Mouse (Mus musculus) heart, embryonic 14.5 days (tissue): ENCODE results near the gene Rtn4r. TPM values are rescaled to one million over a fixed set of nuclear protein-coding genes. Genes with fewer than 3 reads are reported as not detected.
A peak's percentile ranks its signal among the peaks of the same experiment; 100 is the strongest.

Source experiments
- ATAC-seq: fragments of 200-750 bp; cut with Nextera tagmentation; 2 replicates; pipeline ENCODE4 v1.8.0; 2017; ENCODE audit warnings: low read depth, moderate TSS enrichment; ENCODE audit not compliant: insufficient number of reproducible peaks, insufficient read depth, low FRiP score
- H3K27ac ChIP-seq, 2 experiments: fragments of 200-500 bp in 1 of 2; fragments of 300-500 bp in 1 of 2; sonication (generic) in 1 of 2; replicated peaks in 1 of 2; 2 replicates each; pipeline ENCODE4 v1.5.1; 2012 to 2014; ENCODE audit warnings: low read depth in 2 of 2, low read length in 2 of 2, control low read depth in 1 of 2, mild to moderate bottlenecking in 1 of 2, mixed read lengths in 1 of 2; ENCODE audit not compliant: control insufficient read depth in 1 of 2, insufficient read depth in 1 of 2
- H3K27me3 ChIP-seq: fragments of 300-500 bp; sonication (generic); 2 replicates; pipeline ENCODE4 v1.6.1; 2014; ENCODE audit warnings: mild to moderate bottlenecking, low read length, control low read depth; ENCODE audit not compliant: control insufficient read depth, insufficient read depth
- H3K36me3 ChIP-seq: fragments of 300-500 bp; sonication (generic); 2 replicates; pipeline ENCODE4 v1.6.1; 2014; ENCODE audit warnings: mild to moderate bottlenecking, control low read depth, low read length, mixed read lengths; ENCODE audit not compliant: control insufficient read depth, insufficient read depth
- H3K4me1 ChIP-seq, 2 experiments: fragments of 200-500 bp in 1 of 2; fragments of 300-500 bp in 1 of 2; sonication (generic) in 1 of 2; 2 replicates each; pipeline ENCODE4 v1.6.1; 2012 to 2014; ENCODE audit warnings: low read length in 2 of 2, control low read depth in 1 of 2, mixed read lengths in 1 of 2; ENCODE audit not compliant: control insufficient read depth in 2 of 2, insufficient read depth in 2 of 2
- H3K4me2 ChIP-seq: fragments of 300-500 bp; sonication (generic); 2 replicates; pipeline ENCODE4 v1.6.1; 2014; ENCODE audit warnings: mild to moderate bottlenecking, low read length
- H3K4me3 ChIP-seq, 2 experiments: fragments of 200-500 bp in 1 of 2; fragments of 300-500 bp in 1 of 2; sonication (generic) in 1 of 2; 2 replicates each; pipeline ENCODE4 v1.5.1; 2012 to 2014; ENCODE audit warnings: low read length in 2 of 2, mild to moderate bottlenecking in 2 of 2, control low read depth in 1 of 2, low read depth in 1 of 2, moderate library complexity in 1 of 2; ENCODE audit not compliant: control insufficient read depth in 1 of 2, insufficient read depth in 1 of 2
- H3K9ac ChIP-seq: fragments of 300-500 bp; sonication (generic); 2 replicates; pipeline ENCODE4 v1.6.1; 2014; ENCODE audit warnings: mild to moderate bottlenecking, low read length
- H3K9me3 ChIP-seq: fragments of 300-500 bp; sonication (generic); 2 replicates; pipeline ENCODE4 v1.6.1; 2016; ENCODE audit warnings: low read length, control low read depth; ENCODE audit not compliant: control insufficient read depth
- WGBS: fragments of 180-500 bp; shearing (Covaris S2); extraction: QIAGEN DNeasy Blood & Tissue Kit; methylation state at CpG from one replicate; pipeline ENCODE4 v1.1.7; 2014; 5-methylcytosine and 5-hydroxymethylcytosine counted together
- polyA plus RNA-seq: library from polyadenylated mRNA; unstranded; fragments of >200 nt; fragmentation: Nextera tagmentation; extraction: Ambion mirVana; gene quantifications from 2 replicates; pipeline ENCODE4 v1.2.1, GENCODE M21; 2014

The Rtn4r gene
- polyA plus RNA-seq, 1 experiment from 2014 or later = 1.00 TPM

GRCm38 (mm10) chr16:18124626-18125025, 2.8 kb upstream of the Rtn4r start:
- 44% methylated on average over 5 of the region's 5 CpGs for WGBS

DNA sequence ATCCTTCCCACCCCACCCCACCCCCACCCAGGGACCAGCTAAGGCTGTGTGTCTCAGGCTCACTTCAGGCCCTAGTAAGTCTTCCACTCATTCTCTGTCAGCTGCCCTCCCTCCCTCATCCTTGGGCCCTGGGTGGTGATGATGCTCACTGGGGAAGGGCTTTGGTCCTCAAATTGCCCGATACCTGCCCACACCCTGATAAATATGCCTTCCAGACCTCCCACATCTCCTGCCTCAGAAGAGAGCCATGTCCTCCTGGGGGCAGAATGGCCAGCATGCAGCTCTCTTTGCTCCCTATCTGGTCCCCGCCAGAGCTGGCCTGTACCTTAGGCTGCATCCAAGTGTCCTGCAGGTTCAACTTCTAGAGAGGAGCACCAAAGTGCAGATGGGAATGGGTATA, 2.3 kb upstream of the Rtn4r start:
- WGBS = 83% methylated on average over 2 of the region's 2 CpGs
- ATAC-seq = no peak
- Histone ChIP-seq H3K4me1 (peaks cover 7 to 12% of the 10 kb centered on the region in 2 experiments; a peak in 3 of 4 replicates), H3K27me3 (peaks cover 38% of the 10 kb centered on the region), H3K27ac (no peak overlapping the region), H3K4me3 (no peak overlapping the region), H3K4me2 (no peak overlapping the region), H3K9me3 (no peaks in the 10 kb centered on the region), H3K36me3 (no peaks in the 10 kb centered on the region), H3K9ac (no peak overlapping the region)

More at GRCm38 (mm10) chr16:18124626-18125025, 2.8 kb upstream of the Rtn4r start:
- Histone ChIP-seq H3K27ac (no peak overlapping the region), H3K4me2 (no peak overlapping the region), H3K9ac (no peak overlapping the region), H3K36me3 (no peaks in the 10 kb centered on the region), H3K4me3 (no peak overlapping the region), H3K4me1 (peaks cover 7 to 12% of the 10 kb centered on the region in 2 experiments; a peak in 3 of 4 replicates), H3K27me3 (peaks cover 38% of the 10 kb centered on the region), H3K9me3 (no peaks in the 10 kb centered on the region)
- ATAC-seq = no peak

DNA sequence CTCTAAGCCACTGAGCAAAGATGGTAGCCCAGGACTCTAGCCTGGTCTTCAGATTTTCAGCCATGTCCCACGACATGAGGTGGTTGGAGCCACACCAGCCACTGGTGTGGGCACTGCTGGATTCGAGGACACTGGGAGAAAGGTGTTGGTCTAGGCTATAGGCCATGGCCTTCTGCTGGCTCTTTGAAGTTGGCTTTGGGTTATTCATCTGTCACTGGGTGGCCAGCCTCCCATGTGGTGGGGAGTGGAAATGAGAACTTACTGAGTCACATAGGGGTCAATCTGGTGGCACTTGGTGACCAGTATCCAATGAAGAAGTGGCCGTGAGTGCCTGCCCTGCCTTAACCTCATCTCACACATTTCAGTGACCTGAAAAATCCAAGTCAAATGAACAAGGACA, 1.2 kb upstream of the Rtn4r start:
- ATAC-seq = no peak
- no peak overlapping the region for H3K27ac ChIP-seq
- peaks cover 38% of the 10 kb centered on the region for H3K27me3 ChIP-seq
- H3K9ac ChIP-seq = no peak overlapping the region
- H3K36me3 ChIP-seq = no peaks in the 10 kb centered on the region
- WGBS = 63% methylated on average over 3 of the region's 3 CpGs
- no peaks in the 10 kb centered on the region for H3K9me3 ChIP-seq
- peaks cover 7 to 12% of the 10 kb centered on the region in 2 experiments; a peak in 3 of 4 replicates for H3K4me1 ChIP-seq
- no peak overlapping the region for H3K4me2 ChIP-seq
- H3K4me3 ChIP-seq = no peak overlapping the region

DNA sequence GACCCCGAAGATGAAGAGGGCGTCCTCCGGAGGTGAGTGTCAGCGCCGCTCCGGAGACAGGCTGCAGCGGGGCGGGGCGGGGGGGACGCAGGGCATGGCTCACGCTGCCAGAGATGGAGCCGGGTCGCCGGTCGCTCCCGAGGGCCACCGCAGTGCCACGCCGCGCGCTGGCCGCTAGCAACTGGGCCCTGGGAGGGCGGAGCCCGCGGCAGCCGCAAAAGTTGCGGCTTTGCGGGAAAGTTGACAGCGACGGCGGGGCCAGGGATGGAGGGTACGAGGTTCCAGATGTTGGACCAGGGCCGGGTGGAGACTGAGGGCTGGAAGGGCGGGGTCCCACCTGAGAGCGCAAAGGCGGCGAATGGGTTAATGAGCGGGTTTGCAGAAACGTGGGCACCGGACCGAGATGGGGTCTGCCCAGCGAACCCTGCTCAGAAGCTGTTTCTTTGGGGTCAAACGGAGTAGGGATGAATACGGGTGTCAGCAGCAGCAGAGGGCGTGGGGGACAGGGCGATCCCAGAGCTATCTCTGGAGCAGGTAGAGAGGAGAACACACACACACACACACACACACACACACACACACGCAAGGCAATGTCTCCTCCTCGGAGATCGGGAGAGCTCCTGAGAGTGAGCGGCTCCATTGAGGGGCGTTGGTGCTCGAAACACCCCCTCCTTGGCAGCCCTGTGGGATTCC, 575 bp downstream of the Rtn4r start:
- ATAC-seq = no peak
- peak overlapping the region; percentile 70 for H3K9ac ChIP-seq
- H3K4me2 ChIP-seq = peak overlapping the region; percentile 98
- H3K4me3 ChIP-seq = peak overlapping the region; percentile 62 to 71
- H3K27me3 ChIP-seq = peaks cover 38% of the 10 kb centered on the region
- no peak overlapping the region for H3K27ac ChIP-seq
- H3K36me3 ChIP-seq = no peaks in the 10 kb centered on the region
- no peaks in the 10 kb centered on the region for H3K9me3 ChIP-seq
- peaks cover 7 to 15% of the 10 kb centered on the region in 2 experiments; a peak in 3 of 4 replicates for H3K4me1 ChIP-seq
- WGBS = 3% methylated on average over 48 of the region's 52 CpGs

DNA sequence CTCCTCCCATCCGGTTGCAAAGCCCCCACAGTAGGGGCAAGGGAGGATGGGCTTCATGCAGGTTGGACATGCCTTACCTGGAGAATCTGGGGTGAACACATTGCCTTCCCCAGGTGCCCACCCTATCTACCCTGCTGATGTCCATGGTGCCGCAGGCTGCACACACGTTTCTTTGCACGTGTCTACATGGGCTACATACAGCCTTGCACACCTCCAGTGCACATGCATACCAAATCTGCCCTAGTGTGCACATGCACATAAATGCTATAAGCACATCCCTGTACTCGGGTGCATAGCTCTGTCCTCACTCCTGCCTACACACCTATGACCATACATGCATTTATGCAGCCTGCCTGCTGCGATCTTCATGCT, 1.1 kb downstream of the Rtn4r start:
- Histone ChIP-seq H3K9me3 (no peaks in the 10 kb centered on the region), H3K27ac (no peak overlapping the region), H3K4me1 (peaks cover 7 to 17% of the 10 kb centered on the region in 2 experiments; a peak in 3 of 4 replicates), H3K9ac (no peak overlapping the region), H3K27me3 (peaks cover 41% of the 10 kb centered on the region), H3K36me3 (no peaks in the 10 kb centered on the region), H3K4me3 (no peak overlapping the region; a peak in 1 of 4 replicates), H3K4me2 (peak overlapping the region; percentile 98; the same call in 1 of the 2 replicates)
- no peak for ATAC-seq
- WGBS = 61% methylated on average over 6 of the region's 6 CpGs

GRCm38 (mm10) chr16:18129413-18129812, 2.0 kb downstream of the Rtn4r start:
- no peak for ATAC-seq
- no peak overlapping the region for H3K4me2 ChIP-seq
- no peak overlapping the region for H3K9ac ChIP-seq
- no peak overlapping the region for H3K4me3 ChIP-seq
- 61% methylated on average over 5 of the region's 5 CpGs for WGBS
- no peaks in the 10 kb centered on the region for H3K9me3 ChIP-seq
- H3K4me1 ChIP-seq = peaks cover 7 to 17% of the 10 kb centered on the region in 2 experiments; a peak in 3 of 4 replicates
- no peak overlapping the region for H3K27ac ChIP-seq
- H3K27me3 ChIP-seq = peaks cover 44% of the 10 kb centered on the region
- H3K36me3 ChIP-seq = no peaks in the 10 kb centered on the region

GRCm38 (mm10) chr16:18130288-18130687, 2.8 kb downstream of the Rtn4r start:
- 65% methylated on average over 4 of the region's 4 CpGs for WGBS
- H3K27me3 ChIP-seq = peaks cover 47% of the 10 kb centered on the region

More at GRCm38 (mm10) chr16:18130288-18130687, 2.8 kb downstream of the Rtn4r start:
- Histone ChIP-seq H3K27ac (no peak overlapping the region), H3K9ac (peak overlapping the region; percentile 13; the same call in 1 of the 2 replicates), H3K9me3 (no peaks in the 10 kb centered on the region), H3K4me3 (no peak overlapping the region), H3K36me3 (no peaks in the 10 kb centered on the region), H3K4me2 (no peak overlapping the region), H3K4me1 (peaks cover 7 to 23% of the 10 kb centered on the region in 2 experiments; a peak in 3 of 4 replicates)
- ATAC-seq = no peak
